Mouse (Mus musculus) left cerebral cortex, adult 9 months (tissue): ENCODE measurements at regions not wholly inside any gene's neighbourhood (a gene's known extent, or its start where the extent isn't known, plus 50 kb on each side); places are given as distances from the start of the nearest gene placed in this dataset.

ENCODE experiments used
- DNase-seq, 2 experiments: peaks; one replicate each; pipeline ENCODE4 v3.0.0; 2022; ENCODE audit warnings: low spot score in 2 of 2

GRCm38 (mm10) chr12:17113465-17114177 lies 63.1 kb downstream of the Kcnf1 start:
- DNase-seq: no peak

GRCm38 (mm10) chr12:17112781-17113464 lies 63.8 kb downstream of the Kcnf1 start:
- DNase-seq: no peak

- DNase-seq: no peak
These were observed 70.5 kb downstream of the Kcnf1 start for GRCm38 (mm10) chr12:17106220-17106619.

GRCm38 (mm10) chr12:17105057-17105712 lies 71.5 kb downstream of the Kcnf1 start:
- no peak for DNase-seq

- DNase-seq: no peak
These were observed 74.8 kb downstream of the Kcnf1 start for GRCm38 (mm10) chr12:17101842-17102241.

- peak; percentile 52 to 55 for DNase-seq
These were observed 78.9 kb downstream of the Kcnf1 start for GRCm38 (mm10) chr12:17097800-17098271.

- DNase-seq: no peak
These were observed 81.9 kb downstream of the Kcnf1 start for GRCm38 (mm10) chr12:17094758-17095157.

GRCm38 (mm10) chr12:17093772-17094171 lies 82.2 kb upstream of the 2410004P03Rik start:
- no peak for DNase-seq

- DNase-seq: peak in 1 of 2 experiments; percentile 34
These were observed 79.5 kb upstream of the 2410004P03Rik start for GRCm38 (mm10) chr12:17091058-17091457.

- DNase-seq: peak in 1 of 2 experiments; percentile 37
These were observed 78.3 kb upstream of the 2410004P03Rik start for GRCm38 (mm10) chr12:17089710-17090339.

- DNase-seq: no peak
These were observed 75.9 kb upstream of the 2410004P03Rik start for GRCm38 (mm10) chr12:17087388-17087787.

GRCm38 (mm10) chr12:17085209-17085574 lies 73.7 kb upstream of the 2410004P03Rik start:
- DNase-seq: no peak

- DNase-seq: peak; percentile 66 to 89
These were observed 73.1 kb upstream of the 2410004P03Rik start for GRCm38 (mm10) chr12:17084499-17085208.

GRCm38 (mm10) chr12:17071691-17072454 lies 60.3 kb upstream of the 2410004P03Rik start:
- DNase-seq: no peak

- peak; percentile 64 to 87 for DNase-seq
These were observed 58.3 kb upstream of the 2410004P03Rik start for GRCm38 (mm10) chr12:17069808-17070207.

GRCm38 (mm10) chr12:17069161-17069560 lies 57.6 kb upstream of the 2410004P03Rik start:
- DNase-seq: no peak

- no peak for DNase-seq
These were observed 52.4 kb upstream of the 2410004P03Rik start for GRCm38 (mm10) chr12:17063920-17064319.
